Comparison of ENCODE assay signal across 12 mouse cellular contexts in genomic region chr19:36808426-36809105, GRCm38 (mm10). TPM values are rescaled to one million over a fixed set of nuclear protein-coding genes. Genes with fewer than 3 reads are reported as not detected.
DNase-seq lines count a peak whose midpoint lies in the region; ATAC-seq and TF ChIP-seq lines count a peak whose summit lies in the region.
"Had no signal": no experiment of that assay in that cellular context is flagged by ENCODE, and none has a peak within 500 bp of the region (broad histone marks: within the 10 kb centered on the region; RNA-seq: fewer than 3 reads in every experiment).

No protein-coding gene starts in this region.

- H3K9me3 ChIP-seq in heart, embryonic 13.5 days: no peaks in the 10 kb centered on the region
- no peaks in the 10 kb centered on the region for H3K9me3 ChIP-seq in liver, embryonic 14.5 days (ENCODE audit: control insufficient read depth, low read length)
- H3K9me3 ChIP-seq in forebrain, embryonic 13.5 days (replicated peaks): no peaks in the 10 kb centered on the region
- H3K9me3 ChIP-seq: forebrain, embryonic 10.5 days; heart, embryonic 10.5 days; limb, embryonic 12.5 days had no signal

- 0 out of 2 replicates have a peak, but pooled peaks cover 4% of the 10 kb centered on the region for H3K4me1 ChIP-seq in heart, embryonic 13.5 days
- H3K4me1 ChIP-seq in liver, embryonic 14.5 days (replicated peaks; ENCODE audit: control insufficient read depth in 2 of 2, insufficient read depth in 2 of 2, low read length in 1 of 2): 0 out of 4 replicates have a peak, but pooled peaks cover 0 to 2% of the 10 kb centered on the region in 2 experiments
- no peaks in the 10 kb centered on the region for H3K4me1 ChIP-seq in forebrain, embryonic 13.5 days
- H3K4me1 ChIP-seq: limb, embryonic 12.5 days had no signal

- peak overlapping the region; percentile 42 for H3K4me2 ChIP-seq in heart, embryonic 13.5 days
- H3K4me2 ChIP-seq in liver, embryonic 14.5 days (ENCODE audit: low read depth): peak overlapping the region; percentile 15; the same call in 1 of the 2 replicates
- no peak overlapping the region for H3K4me2 ChIP-seq in forebrain, embryonic 13.5 days
- H3K4me2 ChIP-seq: limb, embryonic 12.5 days had no signal

- 55% methylated on average over 21 of the region's 21 CpGs for WGBS in heart, embryonic 13.5 days
- 59% methylated on average over 21 of the region's 21 CpGs for WGBS in liver, embryonic 14.5 days (ENCODE audit: insufficient replicate concordance)
- 68% methylated on average over 21 of the region's 21 CpGs for WGBS in forebrain, embryonic 13.5 days

- ATAC-seq in heart, embryonic 13.5 days (ENCODE audit: extremely low read depth, insufficient number of reproducible peaks, low FRiP score, low TSS enrichment): no peak
- peak; percentile 53; the same call in 1 of the 2 replicates for ATAC-seq in liver, embryonic 14.5 days (ENCODE audit: insufficient read depth)
- no peak for ATAC-seq in forebrain, embryonic 13.5 days

- no peaks in the 10 kb centered on the region for H3K36me3 ChIP-seq in heart, embryonic 13.5 days
- H3K36me3 ChIP-seq in liver, embryonic 14.5 days (replicated peaks; ENCODE audit: control insufficient read depth, insufficient read depth, low read depth): no peaks in the 10 kb centered on the region
- no peaks in the 10 kb centered on the region for H3K36me3 ChIP-seq in forebrain, embryonic 13.5 days (ENCODE audit: poor library complexity, severe bottlenecking)
- H3K36me3 ChIP-seq: forebrain, embryonic 10.5 days; heart, embryonic 10.5 days; limb, embryonic 12.5 days had no signal

- no peak for TF ChIP-seq CTCF in liver, embryonic 14.5 days (IDR thresholded peaks at IDR 0.05; ENCODE audit: low read depth)

- H3K27me3 ChIP-seq in heart, embryonic 13.5 days (replicated peaks): no peaks in the 10 kb centered on the region
- no peaks in the 10 kb centered on the region for H3K27me3 ChIP-seq in liver, embryonic 14.5 days (ENCODE audit: control insufficient read depth, insufficient read depth, low read length)
- H3K27me3 ChIP-seq in forebrain, embryonic 13.5 days: no peaks in the 10 kb centered on the region
- H3K27me3 ChIP-seq: limb, embryonic 12.5 days had no signal

- no peak for TF ChIP-seq EP300 in liver, embryonic 14.5 days (IDR thresholded peaks at IDR 0.05; ENCODE audit: low read depth)

- H3K27ac ChIP-seq in heart, embryonic 13.5 days (replicated peaks): no peak overlapping the region
- H3K27ac ChIP-seq in liver, embryonic 14.5 days: no peak overlapping the region
- H3K27ac ChIP-seq in forebrain, embryonic 13.5 days: no peak overlapping the region
- H3K27ac ChIP-seq: forebrain, embryonic 10.5 days; heart, embryonic 10.5 days; limb, embryonic 12.5 days had no signal

- H3K9ac ChIP-seq in heart, embryonic 13.5 days: no peak overlapping the region
- H3K9ac ChIP-seq in liver, embryonic 14.5 days (replicated peaks): no peak overlapping the region
- no peak overlapping the region for H3K9ac ChIP-seq in forebrain, embryonic 13.5 days
- H3K9ac ChIP-seq: limb, embryonic 12.5 days had no signal

- 0 out of 2 replicates have a peak overlapping the region, but pooled peaks have one; percentile 13 for H3K4me3 ChIP-seq in heart, embryonic 13.5 days
- no peak overlapping the region for H3K4me3 ChIP-seq in liver, embryonic 14.5 days (ENCODE audit: insufficient read depth in 1 of 2, low read depth in 2 of 2, low read length in 2 of 2)
- no peak overlapping the region for H3K4me3 ChIP-seq in forebrain, embryonic 13.5 days
- H3K4me3 ChIP-seq: forebrain, embryonic 10.5 days; heart, embryonic 10.5 days; limb, embryonic 12.5 days had no signal

- DNase-seq in heart, adult 18-20 months: no peak
- DNase-seq in adrenal gland, adult 8-10 months: peak; percentile 67
- DNase-seq in kidney, adult 18-20 months: peak; percentile 57
- DNase-seq in liver, embryonic 14.5 days (ENCODE audit: low read depth in 3 of 3, low spot score in 3 of 3): no peak
- no peak for DNase-seq in left cerebral cortex, adult 8-10 months (ENCODE audit: low spot score in 2 of 2)
- DNase-seq in layer of hippocampus, adult 18-20 months (ENCODE audit: low spot score in 2 of 2): no peak
- DNase-seq: cerebellum, adult 9-11 months had no signal

RNA-seq across cellular contexts. Expression of gene Tnks2, which starts 25.5 kb away (rescaled TPM):
- 35.0 and 35.8 TPM in 2 replicates for polyA plus RNA-seq in heart, embryonic 13.5 days (2015; fragmentation: Nextera tagmentation; extraction: Ambion mirVana)
- 10 to 100 TPM; 71.9 to 80.4 TPM for total RNA-seq in heart, adult 18-20 months (2021)
- total RNA-seq in adrenal gland, adult 8-10 months (2022): 100 to 1,000 TPM in 3 of 4 experiments, 10 to 100 TPM in 1; 99.2 to 117 (median 106) TPM
- 13.5 and 19.4 TPM in 2 replicates for polyA plus RNA-seq in liver, embryonic 14.5 days (2012; rRNA removed)
- 19.0 and 21.0 TPM in 2 replicates for polyA plus RNA-seq in liver, embryonic 14.5 days (2014; fragmentation: Nextera tagmentation; extraction: Ambion mirVana)
- 100 to 1,000 TPM; 105 to 124 (median 108) TPM for total RNA-seq in left cerebral cortex, adult 8-10 months (2022)
- polyA plus RNA-seq in forebrain, embryonic 13.5 days (2015; fragmentation: Nextera tagmentation; extraction: Ambion mirVana): 41.5 and 41.9 TPM in 2 replicates
- total RNA-seq in layer of hippocampus, adult 18-20 months (2021): 100 to 1,000 TPM; 116 TPM

Comparison
In these comparisons a context has a peak if more than half of its experiments do, and no peak if none do; other contexts are left out.
1. DNase-seq: peak in adrenal gland, adult 8-10 months (single experiment) and kidney, adult 18-20 months (single experiment); none in heart, adult 18-20 months (0 of 2), liver, embryonic 14.5 days (0 of 3), left cerebral cortex, adult 8-10 months (0 of 2) and layer of hippocampus, adult 18-20 months (0 of 2).